Mouse (Mus musculus): ENCODE data around the gene Slc4a4.

Gene Slc4a4

GRCm38 (mm10) chr5:89278309-89278708, 391.7 kb downstream of the Slc4a4 start:
- no peak for DNase-seq (ENCODE audit: extremely low spot score, low spot score)

GRCm38 (mm10) chr5:89280312-89280863, 393.8 kb downstream of the Slc4a4 start:
- no peak for DNase-seq (ENCODE audit: extremely low spot score, low spot score)
